20 mouse cellular contexts compared by ENCODE assay signal in the genomic region with DNA sequence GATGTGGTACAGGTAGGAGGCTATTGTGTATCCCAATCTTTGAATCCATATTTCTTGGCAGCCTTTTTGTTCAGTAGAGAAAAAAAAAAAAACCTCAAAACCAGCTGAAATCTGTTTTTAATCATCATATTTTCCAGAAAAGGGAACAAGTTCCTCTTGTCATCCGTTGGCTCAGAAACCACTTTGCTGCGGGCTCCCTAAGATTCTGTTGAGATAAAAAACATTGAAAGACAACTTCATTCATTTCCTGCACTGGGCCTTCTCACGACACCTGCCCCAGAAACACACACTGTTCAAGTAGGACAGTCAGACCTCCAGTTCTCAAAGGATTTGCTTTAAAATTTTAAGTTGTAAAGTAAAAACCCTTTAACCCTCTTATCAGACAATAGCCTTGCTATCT.
"Had no signal": no experiment of that assay in that cellular context is flagged by ENCODE, and none has a peak within 500 bp of the region (broad histone marks: within the 10 kb centered on the region; RNA-seq: fewer than 3 reads in every experiment).

No protein-coding gene starts in this region.

- H3K4me1 ChIP-seq: neural tube, embryonic 13.5 days; neural tube, embryonic 15.5 days had no signal

- H3K27ac ChIP-seq: lung, embryonic 15.5 days; macrophage; midbrain, embryonic 10.5 days; midbrain, embryonic 12.5 days; neural tube, embryonic 13.5 days; neural tube, embryonic 15.5 days had no signal

- H3K9me3 ChIP-seq: lung, embryonic 15.5 days; midbrain, embryonic 10.5 days; midbrain, embryonic 12.5 days; neural tube, embryonic 13.5 days; neural tube, embryonic 15.5 days had no signal

- H3K4me2 ChIP-seq: lung, embryonic 15.5 days; midbrain, embryonic 12.5 days; neural tube, embryonic 13.5 days; neural tube, embryonic 15.5 days had no signal

- H3K4me3 ChIP-seq: lung, embryonic 15.5 days; midbrain, embryonic 10.5 days; midbrain, embryonic 12.5 days; myocyte; neural tube, embryonic 13.5 days; neural tube, embryonic 15.5 days had no signal

- DNase-seq: lung, adult 2 months; lung, postnatal 14 days; lung, postnatal 36 days; midbrain, embryonic 14.5 days; right cerebral cortex, adult 18-20 months; right cerebral cortex, postnatal 25 days; right cerebral cortex, postnatal 4 days; spleen, adult 18-20 months; thymus, adult 18-20 months; thymus, postnatal 14 days; thymus, postnatal 36 days had no signal

- H3K9ac ChIP-seq: lung, embryonic 15.5 days; midbrain, embryonic 12.5 days; neural tube, embryonic 13.5 days; neural tube, embryonic 15.5 days had no signal

- H3K27me3 ChIP-seq: lung, embryonic 15.5 days; midbrain, embryonic 12.5 days; neural tube, embryonic 13.5 days; neural tube, embryonic 15.5 days had no signal

- ATAC-seq: lung, postnatal 0 days; midbrain, embryonic 16.5 days had no signal

- H3K36me3 ChIP-seq: lung, embryonic 15.5 days; midbrain, embryonic 10.5 days; midbrain, embryonic 12.5 days; neural tube, embryonic 13.5 days; neural tube, embryonic 15.5 days had no signal
